ENCODE assay signal across 25 mouse cellular contexts in genomic region chr1:14369957-14370833, GRCm38 (mm10).
"Had no signal": no experiment of that assay in that cellular context is flagged by ENCODE, and none has a peak within 500 bp of the region (broad histone marks: within the 10 kb centered on the region; RNA-seq: fewer than 3 reads in every experiment).

No protein-coding gene starts in this region.

- H3K4me1 ChIP-seq: heart, embryonic 10.5 days; heart, embryonic 12.5 days; hindbrain, embryonic 10.5 days; hindbrain, embryonic 12.5 days; intestine, embryonic 15.5 days; limb, embryonic 10.5 days; limb, embryonic 12.5 days had no signal

- H3K36me3 ChIP-seq: heart, embryonic 10.5 days; heart, embryonic 12.5 days; hindbrain, embryonic 10.5 days; hindbrain, embryonic 12.5 days; intestine, embryonic 15.5 days; limb, embryonic 10.5 days; limb, embryonic 12.5 days had no signal

- H3K9me3 ChIP-seq: heart, embryonic 10.5 days; heart, embryonic 12.5 days; hindbrain, embryonic 10.5 days; hindbrain, embryonic 12.5 days; intestine, embryonic 15.5 days; limb, embryonic 10.5 days; limb, embryonic 12.5 days had no signal

- DNase-seq: gastrocnemius, adult 2 months; gastrocnemius, postnatal 10 days; gastrocnemius, postnatal 25 days; heart, adult 18-20 months; heart, postnatal 10 days; heart, postnatal 4 days; kidney, adult 18-20 months; kidney, adult 8-10 months; kidney, postnatal 10 days; kidney, postnatal 25 days; kidney, postnatal 4 days; liver had no signal

- H3K27ac ChIP-seq: gastrocnemius, adult 2 months; heart, embryonic 10.5 days; hindbrain, embryonic 10.5 days; hindbrain, embryonic 12.5 days; intestine, embryonic 15.5 days; layer of hippocampus, adult 2 months; left cerebral cortex, adult 2 months; limb, embryonic 10.5 days; limb, embryonic 12.5 days had no signal

- H3K4me2 ChIP-seq: heart, embryonic 12.5 days; hindbrain, embryonic 12.5 days; intestine, embryonic 15.5 days; limb, embryonic 12.5 days; liver, embryonic 11.5 days had no signal

- H3K9ac ChIP-seq: heart, embryonic 12.5 days; hindbrain, embryonic 12.5 days; intestine, embryonic 15.5 days; limb, embryonic 12.5 days had no signal

- H3K27me3 ChIP-seq: heart, embryonic 12.5 days; hindbrain, embryonic 12.5 days; intestine, embryonic 15.5 days had no signal

- H3K4me3 ChIP-seq: gastrocnemius, adult 2 months; heart, embryonic 10.5 days; heart, embryonic 12.5 days; hindbrain, embryonic 10.5 days; hindbrain, embryonic 12.5 days; intestine, embryonic 15.5 days; layer of hippocampus, adult 2 months; left cerebral cortex, adult 2 months; limb, embryonic 10.5 days; limb, embryonic 12.5 days had no signal

- ATAC-seq: hindbrain, embryonic 16.5 days; inflammation-experienced regulatory T-cells, adult 6 months; intestine, embryonic 15.5 days; intestine, postnatal 0 days had no signal
